Mouse (Mus musculus) liver, adult 2 months (tissue): ENCODE results near the gene Lrrc74b. TPM values are rescaled to one million over a fixed set of nuclear protein-coding genes. Genes with fewer than 3 reads are reported as not detected.

Source experiments
- DNase-seq: peaks from one replicate; pipeline ENCODE4 v3.0.0-alpha.2; 2011; ENCODE audit warnings: low read depth, low spot score; ENCODE audit errors: extremely low read depth
- H3K27ac ChIP-seq: fragments of 200-500 bp; replicated peaks from 2 replicates; pipeline ENCODE4 v1.5.1; 2012; ENCODE audit warnings: low read depth, mild to moderate bottlenecking, control low read depth, inconsistent platforms, low read length; ENCODE audit not compliant: insufficient read depth
- H3K27me3 ChIP-seq: fragments of 200-500 bp; 2 replicates; pipeline ENCODE4 v1.6.1; 2012; ENCODE audit warnings: mild to moderate bottlenecking, moderate library complexity, low read length, inconsistent platforms; ENCODE audit not compliant: control insufficient read depth, insufficient read depth
- H3K36me3 ChIP-seq: fragments of 200-500 bp; 2 replicates; pipeline ENCODE4 v1.6.1; 2012; ENCODE audit warnings: low read length, inconsistent platforms; ENCODE audit not compliant: control insufficient read depth, insufficient read depth
- H3K4me1 ChIP-seq: fragments of 200-500 bp; 2 replicates; pipeline ENCODE4 v1.6.1; 2011; ENCODE audit warnings: low read length; ENCODE audit not compliant: control insufficient read depth, insufficient read depth
- H3K4me3 ChIP-seq: fragments of 200-500 bp; 2 replicates; pipeline ENCODE4 v1.5.1; 2011; ENCODE audit warnings: low read depth, mild to moderate bottlenecking, control low read depth, low read length, moderate library complexity; ENCODE audit not compliant: insufficient read depth
- H3K79me2 ChIP-seq: fragments of 200-500 bp; 2 replicates; pipeline ENCODE4 v1.6.1; 2012; ENCODE audit warnings: inconsistent platforms, mild to moderate bottlenecking, low read length, moderate library complexity; ENCODE audit not compliant: control insufficient read depth, insufficient read depth
- H3K9ac ChIP-seq: fragments of 200-500 bp; 2 replicates; pipeline ENCODE4 v1.6.1; 2012; ENCODE audit warnings: low read depth, mild to moderate bottlenecking, control low read depth, inconsistent platforms, low read length
- CTCF ChIP-seq: fragments of 200-500 bp; IDR thresholded peaks from 2 replicates; pipeline ENCODE4 v1.5.1; 2011; ENCODE audit warnings: low read depth, low read length, control low read depth
- POLR2A ChIP-seq: fragments of 200-500 bp; IDR thresholded peaks from 2 replicates; pipeline ENCODE4 v1.6.1; 2011; ENCODE audit warnings: low read length, control low read depth; ENCODE audit not compliant: insufficient read depth; ENCODE audit errors: extremely low read depth
- WGBS: fragments of 180-500 bp; shearing (Covaris S2); methylation state at CpG from one replicate; pipeline ENCODE4 v1.1.7; 2018; 5-methylcytosine and 5-hydroxymethylcytosine counted together
- polyA plus RNA-seq: library from polyadenylated mRNA; depleted of rRNA; stranded (reverse); fragments of >200 nt; gene quantifications from 2 replicates; pipeline ENCODE4 v1.2.3, GENCODE M21; 2012
- total RNA-seq: library from RNA; depleted of rRNA; stranded (reverse); fragments of >200 nt; gene quantifications from 2 replicates; pipeline ENCODE4 v1.2.3, GENCODE M21; 2014

Lrrc74b gene
- total and polyA plus RNA-seq, 2 experiments, result not detected

GRCm38 (mm10) chr16:17532676-17533329, 28.2 kb downstream of the Lrrc74b start:
- Histone ChIP-seq H3K4me1 (peaks cover 12% of the 10 kb centered on the region), H3K27me3 (no peaks in the 10 kb centered on the region), H3K36me3 (peaks cover 1% of the 10 kb centered on the region; the same call in 1 of the 2 replicates), H3K4me3 (no peak overlapping the region), H3K27ac (peak overlapping the region; percentile 98), H3K79me2 (peaks cover 3% of the 10 kb centered on the region; the same call in 1 of the 2 replicates), H3K9ac (peak overlapping the region; percentile 54)
- TF ChIP-seq CTCF, result no peak
- no peak for TF ChIP-seq POLR2A
- 33% methylated on average over 14 of the region's 14 CpGs for WGBS
- peak; percentile 96 for DNase-seq

GRCm38 (mm10) chr16:17532271-17532670, 28.8 kb downstream of the Lrrc74b start:
- peak; percentile 51 for DNase-seq
- peak; percentile 69 for TF ChIP-seq CTCF
- no peak for TF ChIP-seq POLR2A
- H3K79me2 ChIP-seq, result peaks cover 3% of the 10 kb centered on the region; the same call in 1 of the 2 replicates
- peak overlapping the region; percentile 54 for H3K9ac ChIP-seq
- no peaks in the 10 kb centered on the region for H3K27me3 ChIP-seq
- H3K36me3 ChIP-seq, result peaks cover 3% of the 10 kb centered on the region; the same call in 1 of the 2 replicates
- H3K4me3 ChIP-seq, result no peak overlapping the region
- peak overlapping the region; percentile 98 for H3K27ac ChIP-seq
- 68% methylated on average over 4 of the region's 4 CpGs for WGBS
- H3K4me1 ChIP-seq, result peaks cover 12% of the 10 kb centered on the region

GRCm38 (mm10) chr16:17530640-17531288, 30.3 kb downstream of the Lrrc74b start, which contains the start of gene Thap7:
Thap7 (minus strand) TSS chr16:17531136.
- TF ChIP-seq CTCF, result no peak
- TF ChIP-seq POLR2A, result peak; percentile 74
- H3K36me3 ChIP-seq, result peaks cover 5% of the 10 kb centered on the region; the same call in 1 of the 2 replicates
- peaks cover 3% of the 10 kb centered on the region; the same call in 1 of the 2 replicates for H3K79me2 ChIP-seq
- no peaks in the 10 kb centered on the region for H3K27me3 ChIP-seq
- peak within 1 kb of the TSS; percentile 87 for H3K27ac ChIP-seq
- peak; percentile 83 for DNase-seq
- whole genome bisulfite sequencing, result under 1% methylated on average over 67 of the region's 67 CpGs
- peaks cover 12% of the 10 kb centered on the region for H3K4me1 ChIP-seq
- peak within 1 kb of the TSS; percentile 73 for H3K4me3 ChIP-seq
- peak within 1 kb of the TSS; percentile 83 for H3K9ac ChIP-seq

- no peak for TF ChIP-seq POLR2A
- peak; percentile 21 for DNase-seq
- H3K27me3 ChIP-seq, result no peaks in the 10 kb centered on the region
- H3K79me2 ChIP-seq, result peaks cover 3% of the 10 kb centered on the region; the same call in 1 of the 2 replicates
- peak overlapping the region; percentile 86 for H3K27ac ChIP-seq
- H3K4me3 ChIP-seq, result peak overlapping the region; percentile 73
- peak overlapping the region; percentile 83 for H3K9ac ChIP-seq
- H3K36me3 ChIP-seq, result peaks cover 5% of the 10 kb centered on the region; the same call in 1 of the 2 replicates
- WGBS, result 14% methylated on average over 17 of the region's 17 CpGs
- H3K4me1 ChIP-seq, result peaks cover 12% of the 10 kb centered on the region
Observed at GRCm38 (mm10) chr16:17529981-17530586, 31.0 kb downstream of the Lrrc74b start.

GRCm38 (mm10) chr16:17528276-17528675, 32.8 kb downstream of the Lrrc74b start:
- H3K4me1 ChIP-seq, result peaks cover 12% of the 10 kb centered on the region
- no peak overlapping the region for H3K4me3 ChIP-seq
- no peak for DNase-seq
- H3K9ac ChIP-seq, result no peak overlapping the region
- H3K36me3 ChIP-seq, result peaks cover 8% of the 10 kb centered on the region; the same call in 1 of the 2 replicates
- H3K79me2 ChIP-seq, result peaks cover 3% of the 10 kb centered on the region; the same call in 1 of the 2 replicates
- no peak for TF ChIP-seq POLR2A
- TF ChIP-seq CTCF, result no peak
- WGBS, result 97% methylated on average over 13 of the region's 13 CpGs
- H3K27me3 ChIP-seq, result no peaks in the 10 kb centered on the region
- H3K27ac ChIP-seq, result no peak overlapping the region
